Mouse (Mus musculus): ENCODE data around the gene Arf6.
"Not testable (repeated sequence)": the region's sequence is repeated elsewhere in the genome, so short reads cannot be mapped to it uniquely, and the experiment has no call there.

GRCm38 (mm10) chr12:69363110-69363509, 8.8 kb upstream of the Arf6 start:
- not testable (repeated sequence) for TF ChIP-seq CTCF (IDR thresholded peaks at IDR 0.05; ENCODE audit: borderline replicate concordance, insufficient read depth, low read depth, low read length); POLR2A (IDR thresholded peaks at IDR 0.05; ENCODE audit: borderline replicate concordance, insufficient read depth, low read length)

All from cerebellum, adult 2 months (tissue).